Mouse (Mus musculus) adrenal gland, adult 2 months (tissue): ENCODE results near the gene Rnf7. TPM values are rescaled to one million over a fixed set of nuclear protein-coding genes. Genes with fewer than 3 reads are reported as not detected.
"Not testable (repeated sequence)": the region's sequence is repeated elsewhere in the genome, so short reads cannot be mapped to it uniquely, and the experiment has no call there.

Source experiments
- DNase-seq: peaks from one replicate; pipeline ENCODE4 v3.0.0; 2021
- long read RNA-seq: library from polyadenylated mRNA; stranded (forward); transcript quantifications from one replicate; pipeline ENCODE4 v2.0.0, GENCODE M21; 2021
- polyA plus RNA-seq: library from polyadenylated mRNA; depleted of rRNA; stranded (reverse); fragments of >200 nt; gene quantifications from 2 replicates; pipeline ENCODE4 v1.2.3, GENCODE M21; 2012; rRNA removed
- total RNA-seq, 2 experiments: library from RNA; stranded (reverse); gene quantifications; 2 replicates each; pipeline ENCODE4 v1.2.3; 2021

Gene Rnf7
- total RNA-seq (100 to 1,000 TPM in 1 of 2 experiments, 10 to 100 TPM in 1; 63.7 to 101 TPM), polyA plus RNA-seq (76.4 and 110 TPM in 2 replicates)
- long read RNA-seq, transcript Rnf7-201 (3 exons, 1,232 nt): major isoform, 47 of 51 reads
- long read RNA-seq, partial matches to known transcripts: 0 of 51 reads
- long read RNA-seq, other reads (novel, unspliced or antisense): 3 of 51 reads

DNA sequence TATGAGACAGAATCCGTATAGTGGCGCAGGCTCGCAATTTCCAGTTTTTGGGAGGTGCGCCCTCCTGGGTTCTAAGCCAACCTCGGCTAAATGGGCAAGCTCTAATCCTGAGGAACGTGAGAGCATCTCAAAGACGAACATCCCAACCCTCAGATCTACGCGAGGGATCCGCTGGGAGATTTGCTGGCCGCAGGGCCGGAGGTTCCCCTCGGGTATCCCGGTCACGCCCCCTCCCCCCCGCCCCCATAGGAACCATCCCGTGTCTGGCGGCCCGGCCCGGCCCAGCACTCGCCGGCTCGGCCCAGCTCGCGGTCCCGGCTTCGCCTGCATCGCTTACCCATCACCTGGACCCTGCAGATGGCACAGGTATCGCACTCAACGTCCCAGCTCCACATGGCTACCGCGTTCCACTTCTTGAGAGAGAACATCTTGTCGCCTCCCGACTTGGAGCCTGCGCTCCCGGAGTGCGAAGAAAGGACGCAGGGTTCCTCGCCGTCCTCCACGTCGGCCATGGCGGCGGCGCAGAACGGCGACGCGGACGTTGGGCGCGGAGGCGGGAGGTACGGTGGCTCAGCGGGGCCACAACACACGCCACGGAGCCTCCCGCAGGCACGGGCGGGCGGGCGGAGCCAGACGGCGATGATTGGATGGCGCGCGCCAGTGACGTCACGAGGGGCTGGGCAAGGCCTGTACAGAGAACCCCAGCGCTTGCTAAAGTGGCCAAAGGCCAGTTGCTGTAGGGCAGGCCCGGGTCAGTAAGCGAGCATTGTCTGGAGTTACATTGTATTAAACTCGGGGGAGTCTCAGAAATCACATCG lies at the start of gene Rnf7:
Gene Rnf7 (minus strand): TSS at position 605 of the 818 bp plus-strand sequence.
- DNase-seq: peak; percentile 100

GRCm38 (mm10) chr9:96526011-96526410 lies 47.5 kb upstream of the Rnf7 start:
- DNase-seq: no peak

DNA sequence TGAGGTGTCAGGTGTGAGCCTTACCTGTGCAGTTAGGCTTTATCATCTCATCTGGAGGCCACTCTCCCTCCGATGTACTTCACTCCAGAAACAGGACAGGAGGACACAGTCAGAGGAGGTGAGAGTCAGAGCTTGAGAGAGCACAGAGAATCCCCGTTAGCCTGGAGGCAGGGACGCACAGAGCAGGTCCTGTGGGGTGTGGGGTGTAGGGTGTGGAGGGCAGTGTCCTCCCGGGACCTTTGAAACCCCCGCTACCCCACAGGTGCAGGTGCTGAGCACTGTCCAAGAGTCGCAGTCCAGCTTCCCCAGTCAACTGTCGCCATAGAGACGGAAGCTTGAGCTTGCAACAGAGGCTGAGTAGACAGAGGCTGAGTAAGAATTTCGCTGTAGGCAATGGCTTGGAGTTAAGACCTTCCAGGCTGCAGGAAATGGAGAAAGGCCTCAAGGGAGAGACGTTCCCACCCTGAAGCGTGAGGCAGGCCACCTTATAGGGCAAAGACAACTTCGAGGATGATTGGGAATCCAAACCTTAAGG lies 46.6 kb upstream of the Rnf7 start, which contains the start of gene Gm28729:
Gene Gm28729 (minus strand): TSS at position 293 of the 535 bp plus-strand sequence.
- no peak for DNase-seq

GRCm38 (mm10) chr9:96523148-96523547 lies 44.7 kb upstream of the Rnf7 start:
- no peak for DNase-seq

GRCm38 (mm10) chr9:96521574-96521973 lies 43.1 kb upstream of the Rnf7 start:
- DNase-seq: not testable (repeated sequence)

DNA sequence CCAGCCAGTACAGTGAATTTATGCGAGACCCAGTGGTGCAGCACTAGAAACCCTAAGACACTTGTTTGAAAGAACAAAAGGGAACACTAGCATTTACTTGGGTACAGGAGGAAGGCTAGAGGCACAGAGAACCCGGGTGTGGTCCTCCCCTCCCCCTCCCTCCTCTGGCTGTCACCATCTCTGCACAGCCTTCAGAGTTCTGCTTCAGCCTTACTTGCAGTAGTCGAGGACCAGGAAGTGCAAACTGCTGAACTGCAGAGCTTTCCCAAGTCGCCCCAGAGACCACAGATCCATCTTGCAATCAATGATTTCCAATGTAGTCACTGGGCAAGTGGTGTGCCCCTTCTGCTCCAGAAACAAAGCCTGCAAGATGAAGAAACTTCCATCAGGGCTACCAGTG lies 39.0 kb upstream of the Rnf7 start:
- no peak for DNase-seq

DNA sequence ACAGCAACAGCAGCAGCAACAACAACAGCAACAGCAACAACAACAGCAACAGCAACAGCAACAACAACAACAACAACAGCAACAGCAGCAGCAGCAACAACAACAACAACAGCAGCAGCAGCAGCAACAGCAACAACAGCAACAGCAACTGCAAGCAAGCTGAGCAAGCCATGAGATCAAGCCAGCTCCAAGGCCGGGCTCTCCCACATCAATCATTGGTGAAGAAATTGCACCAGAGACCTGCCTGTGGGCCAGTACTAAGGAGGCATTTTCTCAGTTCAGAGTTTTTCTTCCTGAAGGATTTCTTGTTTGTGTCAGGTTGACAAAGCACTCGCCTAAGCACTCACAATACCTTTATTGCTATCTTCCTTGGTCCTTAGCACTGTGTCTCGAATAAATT lies 38.3 kb upstream of the Rnf7 start:
- DNase-seq: peak; percentile 77

DNA sequence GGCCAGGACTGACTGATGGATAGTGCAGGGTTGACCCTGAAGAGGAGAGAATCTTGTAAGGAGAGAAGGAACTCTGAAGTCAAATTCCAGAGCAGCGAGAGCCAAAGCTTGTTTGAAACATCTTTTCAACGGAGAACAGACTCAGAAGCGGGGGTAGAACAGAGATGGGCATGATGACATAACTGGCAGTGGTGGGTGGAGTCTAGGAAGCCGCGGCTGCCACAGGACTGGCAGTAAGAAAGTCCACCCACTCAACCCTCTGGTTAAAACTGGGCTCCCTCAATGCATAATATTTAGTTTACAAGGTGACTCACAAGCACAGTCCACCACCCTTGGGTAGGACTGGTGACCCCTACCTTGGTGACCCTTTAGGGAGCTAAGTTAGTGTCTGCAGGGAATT lies 37.3 kb upstream of the Rnf7 start:
- DNase-seq: no peak

DNA sequence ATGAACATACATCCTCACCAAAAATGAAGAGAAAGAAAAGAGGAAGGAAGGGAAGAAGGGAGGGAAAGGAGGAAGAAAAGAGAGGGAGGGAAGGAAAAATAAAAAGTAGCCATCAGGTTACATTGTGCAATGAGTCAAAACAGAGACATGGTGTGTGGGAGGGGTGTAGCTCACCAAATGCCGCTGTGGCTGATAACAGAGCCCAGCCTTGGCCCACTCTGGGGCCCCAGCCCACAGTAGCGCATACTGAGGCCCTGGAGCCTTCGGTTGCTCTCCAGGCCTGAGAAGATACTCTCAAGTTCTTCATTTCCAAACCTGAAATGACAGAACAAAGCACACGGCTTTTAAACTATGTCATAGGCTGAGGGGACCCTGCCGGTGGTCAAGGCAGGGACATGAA lies 35.8 kb upstream of the Rnf7 start:
- DNase-seq: no peak

DNA sequence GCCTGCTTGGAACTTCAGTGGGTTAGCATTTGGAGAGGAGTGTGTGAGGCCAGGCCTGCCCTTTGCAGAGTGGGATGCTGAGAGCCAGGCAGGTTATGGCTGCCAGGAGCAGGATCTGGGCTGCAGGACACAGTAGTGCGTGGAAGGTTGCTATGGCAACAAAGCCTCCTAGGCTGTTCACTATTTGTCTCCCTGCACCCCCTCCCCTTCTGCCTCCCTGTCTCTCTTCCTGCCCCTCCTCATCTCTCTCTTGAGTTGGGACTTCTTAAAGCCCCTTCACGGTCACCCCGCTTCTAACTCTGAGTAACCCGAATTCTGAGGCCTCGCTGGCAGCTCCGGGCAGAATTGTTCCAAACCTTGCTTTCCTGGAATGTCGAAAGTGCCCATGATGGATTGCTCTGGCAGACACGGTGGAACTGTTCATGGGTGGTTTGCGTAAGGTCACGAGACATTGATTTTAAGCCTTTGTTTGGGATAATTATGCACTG lies 27.6 kb upstream of the Rnf7 start:
- DNase-seq: peak; percentile 80

DNA sequence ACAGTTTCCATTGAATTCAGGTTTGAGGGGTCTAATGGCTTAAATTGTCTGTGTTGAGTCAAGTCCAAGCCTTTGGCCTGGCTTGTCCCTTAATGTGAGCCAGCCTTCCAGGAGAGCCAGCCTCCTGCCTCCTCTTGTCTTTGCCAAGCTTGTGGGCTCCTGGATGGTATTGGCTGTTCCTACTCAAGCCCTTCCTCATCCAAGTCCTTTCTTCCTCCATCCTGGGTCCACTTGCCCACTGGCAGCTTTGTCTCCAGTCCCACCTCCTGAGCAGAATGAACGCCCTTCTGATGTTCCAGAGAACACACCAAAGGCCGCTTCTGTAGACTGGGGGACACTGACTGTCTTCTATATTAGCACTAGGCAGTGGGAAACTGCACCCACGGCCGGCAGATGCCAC lies 26.7 kb upstream of the Rnf7 start:
- DNase-seq: no peak

DNA sequence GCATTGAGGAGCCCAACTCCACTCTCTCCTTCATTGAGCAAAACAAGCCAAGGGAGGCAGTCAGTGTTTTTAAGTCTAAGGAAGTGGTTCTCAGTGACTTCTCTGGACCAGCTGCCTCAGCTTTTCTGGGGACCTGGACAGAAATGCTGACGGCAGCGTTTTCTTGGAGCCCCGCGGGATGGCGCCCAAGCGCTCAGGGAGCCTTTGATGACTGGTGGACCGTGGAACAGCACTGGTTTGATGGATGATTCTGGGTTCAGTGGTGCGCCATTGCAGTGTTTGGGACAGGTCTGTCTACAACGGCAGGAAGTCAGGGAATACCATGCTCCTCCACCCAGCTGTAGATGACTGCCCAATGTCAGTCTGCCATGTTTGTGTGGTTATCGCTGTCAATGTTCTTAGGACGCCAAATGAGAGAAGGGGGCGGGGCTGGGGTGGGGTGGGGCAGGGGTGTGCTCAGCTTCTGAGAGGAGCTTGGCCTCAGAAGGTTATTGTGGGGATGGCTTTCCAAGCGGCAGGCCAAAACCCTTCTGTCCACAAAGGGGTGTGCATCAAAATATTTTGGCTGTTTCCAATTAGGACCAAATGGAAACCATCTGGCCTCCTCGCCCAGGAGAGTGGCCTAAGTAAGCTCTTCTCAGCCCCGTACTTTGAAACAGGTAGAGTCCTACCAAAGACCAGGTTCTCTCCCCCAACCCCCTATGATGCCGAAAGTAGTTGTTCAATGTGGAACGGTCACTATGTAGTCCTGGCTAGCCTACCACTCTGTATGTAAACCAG lies 25.8 kb upstream of the Rnf7 start:
- no peak for DNase-seq

- no peak for DNase-seq
Observed at GRCm38 (mm10) chr9:96502856-96503610, 24.6 kb upstream of the Rnf7 start.

- no peak for DNase-seq
Observed at GRCm38 (mm10) chr9:96501217-96501616, 22.7 kb upstream of the Rnf7 start.

DNA sequence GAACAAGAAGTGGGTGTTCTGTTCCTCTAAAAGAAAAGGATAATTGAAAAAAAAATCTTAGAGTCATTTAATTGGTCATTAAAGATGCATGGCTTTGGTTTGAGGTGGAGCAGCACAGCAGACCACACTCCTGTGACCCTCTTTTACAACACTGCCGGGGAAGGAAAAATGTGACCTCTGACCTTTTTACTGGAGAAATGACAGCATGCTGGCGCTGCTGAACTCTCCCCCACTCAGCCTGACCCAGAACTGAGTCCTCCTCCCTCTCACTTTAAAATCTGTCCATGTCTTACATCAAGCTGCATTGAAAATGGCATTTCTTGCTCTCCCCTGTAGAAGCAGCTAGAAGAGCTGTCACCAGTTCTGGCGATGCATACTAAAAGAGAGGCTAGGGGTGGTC lies 14.7 kb upstream of the Rnf7 start:
- DNase-seq: no peak

DNA sequence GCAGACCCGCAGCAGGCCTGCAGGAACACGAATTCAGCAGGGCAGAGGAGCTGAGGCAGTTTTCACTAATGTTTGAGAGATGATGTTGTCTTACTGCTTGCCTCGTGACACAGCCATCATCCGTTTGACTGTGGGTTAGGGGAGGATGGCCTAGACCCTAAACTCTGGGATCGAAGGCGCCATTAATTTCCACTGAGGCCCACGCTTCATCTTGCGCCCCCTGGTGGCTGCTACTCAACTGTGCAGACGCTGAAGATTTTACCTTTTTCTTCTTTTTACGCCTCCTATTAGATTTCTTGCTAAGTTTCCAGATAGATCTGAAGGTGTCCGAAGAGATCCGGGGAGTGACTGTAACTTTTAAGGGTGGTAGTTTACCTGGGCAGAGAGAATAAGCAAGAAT lies 13.3 kb upstream of the Rnf7 start:
- peak; percentile 36 for DNase-seq

GRCm38 (mm10) chr9:96487869-96488268 lies 9.4 kb upstream of the Rnf7 start:
- not testable (repeated sequence) for DNase-seq

DNA sequence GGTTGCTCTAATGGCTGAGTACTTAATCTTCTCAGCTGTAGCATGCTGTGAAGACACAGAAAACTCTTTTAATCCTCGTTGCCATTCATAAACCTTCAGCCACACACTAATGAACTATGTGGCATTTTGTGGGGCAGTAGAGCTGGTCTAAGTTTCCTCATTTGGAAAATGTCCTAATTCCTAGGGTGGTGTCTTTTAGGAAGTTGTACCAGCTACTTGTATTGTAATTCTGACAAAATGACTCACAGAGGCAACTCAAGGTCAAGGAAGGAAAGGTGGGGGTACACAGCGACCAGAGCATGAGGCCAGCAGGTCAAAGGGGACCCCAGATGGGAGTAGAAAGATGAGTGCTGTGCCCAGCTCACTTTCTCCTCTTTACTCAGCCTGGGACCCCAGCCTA lies 5.2 kb upstream of the Rnf7 start:
- DNase-seq: no peak

- no peak for DNase-seq
Observed at GRCm38 (mm10) chr9:96483028-96483427, 4.6 kb upstream of the Rnf7 start.

DNA sequence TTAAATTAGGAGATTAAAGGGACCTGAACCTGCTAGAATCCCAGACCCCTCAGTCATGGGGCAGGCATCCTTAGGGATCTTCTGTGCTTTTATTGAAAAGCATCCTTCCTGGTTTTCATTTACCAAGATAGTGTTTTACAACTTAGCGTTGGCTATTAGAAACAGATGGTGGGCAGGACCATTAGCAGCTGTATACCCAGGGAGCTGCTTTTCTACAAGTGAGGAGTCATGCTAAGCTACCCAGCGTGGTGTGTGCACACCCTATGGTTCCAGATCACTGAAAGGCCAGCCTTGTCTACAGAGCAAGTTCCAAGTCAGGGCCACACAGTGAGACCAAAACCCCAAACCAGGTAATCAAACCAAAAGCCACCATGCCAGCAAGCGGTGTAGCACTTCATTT lies 6.1 kb downstream of the Rnf7 start:
- DNase-seq: no peak

- DNase-seq: not testable (repeated sequence)
Observed at GRCm38 (mm10) chr9:96471681-96472080, 6.8 kb downstream of the Rnf7 start.
